Mouse (Mus musculus) kidney, postnatal 0 days (tissue): ENCODE results near the gene Csdc2. TPM values are rescaled to one million over a fixed set of nuclear protein-coding genes. Genes with fewer than 3 reads are reported as not detected.
A peak's percentile ranks its signal among the peaks of the same experiment; 100 is the strongest.
"Not testable (repeated sequence)": the region's sequence is repeated elsewhere in the genome, so short reads cannot be mapped to it uniquely, and the experiment has no call there.

Experiments used
- ATAC-seq: fragments of 200-750 bp; cut with Nextera tagmentation; replicated peaks from 2 replicates; pipeline ENCODE4 v1.8.0; 2017; ENCODE audit warnings: low read depth, moderate number of reproducible peaks, moderate TSS enrichment, moderate library complexity; ENCODE audit not compliant: low FRiP score
- DNase-seq: peaks from one replicate; pipeline ENCODE4 v3.0.0-alpha.2; 2016; ENCODE audit warnings: low spot score
- H3K27ac ChIP-seq: fragments of 300-500 bp; sonication (generic); 2 replicates; pipeline ENCODE4 v1.5.1; 2014; ENCODE audit warnings: mild to moderate bottlenecking
- H3K27me3 ChIP-seq: fragments of 300-500 bp; sonication (generic); 2 replicates; pipeline ENCODE4 v1.6.1; 2014; ENCODE audit warnings: low read length, mixed read lengths; ENCODE audit not compliant: insufficient read depth
- H3K36me3 ChIP-seq: fragments of 300-500 bp; sonication (generic); 2 replicates; pipeline ENCODE4 v1.6.1; 2014; ENCODE audit warnings: low read length, mixed read lengths; ENCODE audit not compliant: insufficient read depth
- H3K4me1 ChIP-seq: fragments of 300-500 bp; sonication (generic); replicated peaks from 2 replicates; pipeline ENCODE4 v1.6.1; 2014; ENCODE audit warnings: antibody characterized with exemption, low read length, mixed read lengths; ENCODE audit not compliant: insufficient read depth
- H3K4me2 ChIP-seq: fragments of 300-500 bp; sonication (generic); 2 replicates; pipeline ENCODE4 v1.6.1; 2014; ENCODE audit warnings: mild to moderate bottlenecking, low read length, moderate library complexity, mixed read lengths
- H3K4me3 ChIP-seq: fragments of 300-500 bp; sonication (generic); replicated peaks from 2 replicates; pipeline ENCODE4 v1.5.1; 2014; ENCODE audit warnings: low read depth, low read length
- H3K9ac ChIP-seq: fragments of 300-500 bp; sonication (generic); 2 replicates; pipeline ENCODE4 v1.6.1; 2014; ENCODE audit warnings: low read depth, low read length
- H3K9me3 ChIP-seq: fragments of 300-500 bp; sonication (generic); replicated peaks from 2 replicates; pipeline ENCODE4 v1.6.1; 2016; ENCODE audit warnings: low read length, inconsistent platforms, mixed read lengths
- CTCF ChIP-seq: IDR thresholded peaks from 2 replicates; pipeline ENCODE4 v1.5.1; 2016; ENCODE audit warnings: antibody characterized with exemption, low read depth, mild to moderate bottlenecking, moderate library complexity
- WGBS: fragments of 180-500 bp; shearing (Covaris S2); extraction: QIAGEN DNeasy Blood & Tissue Kit; methylation state at CpG from one replicate; pipeline ENCODE4 v1.1.7; 2014; 5-methylcytosine and 5-hydroxymethylcytosine counted together
- polyA plus RNA-seq: library from polyadenylated mRNA; unstranded; fragments of >200 nt; fragmentation: Nextera tagmentation; extraction: Ambion mirVana; gene quantifications from 2 replicates; pipeline ENCODE4 v1.2.1, GENCODE M21; 2015

The Csdc2 gene
- polyA plus RNA-seq, 1 experiment from 2014 or later, result 20.4 TPM

GRCm38 (mm10) chr15:81896407-81896806 lies 40.2 kb upstream of the Csdc2 start:
- no peak for ATAC-seq
- Histone ChIP-seq H3K4me3 (no peak overlapping the region), H3K4me1 (no peaks in the 10 kb centered on the region), H3K9ac (no peak overlapping the region), H3K4me2 (no peak overlapping the region), H3K36me3 (peaks cover 45% of the 10 kb centered on the region; the same call in 1 of the 2 replicates), H3K27me3 (no peaks in the 10 kb centered on the region), H3K27ac (no peak overlapping the region), H3K9me3 (no peaks in the 10 kb centered on the region)
- TF ChIP-seq CTCF, result no peak
- DNase-seq, result no peak
- 85% methylated on average over 2 of the region's 2 CpGs for WGBS

- Histone ChIP-seq H3K4me3 (no peak overlapping the region), H3K9ac (no peak overlapping the region), H3K4me2 (no peak overlapping the region), H3K27ac (no peak overlapping the region; the same call in 1 of the 2 replicates), H3K36me3 (peaks cover 54% of the 10 kb centered on the region; the same call in 1 of the 2 replicates), H3K4me1 (no peaks in the 10 kb centered on the region), H3K9me3 (no peaks in the 10 kb centered on the region), H3K27me3 (no peaks in the 10 kb centered on the region)
- ATAC-seq, result 0 out of 2 replicates have a peak, but pooled peaks have one; percentile 57
- peak; percentile 21 for DNase-seq
- no peak for TF ChIP-seq CTCF
- 81% methylated on average over 5 of the region's 5 CpGs for WGBS
Measured at GRCm38 (mm10) chr15:81897607-81898285, 38.8 kb upstream of the Csdc2 start.

- H3K4me2 ChIP-seq, result no peak overlapping the region
- no peak overlapping the region for H3K4me3 ChIP-seq
- H3K9me3 ChIP-seq, result no peaks in the 10 kb centered on the region
- TF ChIP-seq CTCF, result no peak
- ATAC-seq (no peak; the same call in 1 of the 2 replicates), DNase-seq (no peak)
- WGBS, result 85% methylated on average over 2 of the region's 2 CpGs
- H3K9ac ChIP-seq, result no peak overlapping the region
- 0 out of 2 replicates have a peak overlapping the region, but pooled peaks have one; percentile 37 for H3K27ac ChIP-seq
- no peaks in the 10 kb centered on the region for H3K4me1 ChIP-seq
- H3K27me3 ChIP-seq, result no peaks in the 10 kb centered on the region
- H3K36me3 ChIP-seq, result peaks cover 57% of the 10 kb centered on the region; the same call in 1 of the 2 replicates
Measured at GRCm38 (mm10) chr15:81898751-81899150, 37.8 kb upstream of the Csdc2 start.

- H3K36me3 ChIP-seq, result peaks cover 66% of the 10 kb centered on the region
- no peaks in the 10 kb centered on the region for H3K4me1 ChIP-seq
- no peak overlapping the region for H3K4me2 ChIP-seq
- no peak overlapping the region for H3K27ac ChIP-seq
- no peak overlapping the region for H3K9ac ChIP-seq
- no peak overlapping the region for H3K4me3 ChIP-seq
- 45% methylated on average over 2 of the region's 2 CpGs for WGBS
- TF ChIP-seq CTCF, result peak; percentile 82
- no peaks in the 10 kb centered on the region for H3K9me3 ChIP-seq
- ATAC-seq (no peak), DNase-seq (peak; percentile 78)
- H3K27me3 ChIP-seq, result no peaks in the 10 kb centered on the region
Measured at GRCm38 (mm10) chr15:81904939-81905338, 31.6 kb upstream of the Csdc2 start.

GRCm38 (mm10) chr15:81907953-81908352 lies 28.6 kb upstream of the Csdc2 start:
- Histone ChIP-seq H3K36me3 (peaks cover 64% of the 10 kb centered on the region), H3K27ac (no peak overlapping the region), H3K4me2 (no peak overlapping the region), H3K4me1 (no peaks in the 10 kb centered on the region), H3K27me3 (no peaks in the 10 kb centered on the region), H3K4me3 (no peak overlapping the region), H3K9ac (no peak overlapping the region), H3K9me3 (no peaks in the 10 kb centered on the region)
- no peak for TF ChIP-seq CTCF
- WGBS, result 88% methylated on average over 8 of the region's 8 CpGs
- DNase-seq, result no peak
- ATAC-seq, result no peak

- WGBS, result 84% methylated on average over 4 of the region's 4 CpGs
- H3K9ac ChIP-seq, result not testable (repeated sequence)
Measured at GRCm38 (mm10) chr15:81908767-81909166, 27.8 kb upstream of the Csdc2 start.

More at GRCm38 (mm10) chr15:81908767-81909166, 27.8 kb upstream of the Csdc2 start:
- not testable (repeated sequence) for H3K27me3 ChIP-seq, H3K4me3 ChIP-seq, H3K4me1 ChIP-seq, H3K27ac ChIP-seq, DNase-seq, H3K4me2 ChIP-seq, ATAC-seq, H3K9me3 ChIP-seq
- peaks cover 68% of the 10 kb centered on the region for H3K36me3 ChIP-seq
- peak; percentile 49 for TF ChIP-seq CTCF
